Mouse (Mus musculus) limb, embryonic 13.5 days (tissue): ENCODE data around the gene Ptges2. TPM values are rescaled to one million over a fixed set of nuclear protein-coding genes. Genes with fewer than 3 reads are reported as not detected.

Experiments
- ATAC-seq: fragments of 200-750 bp; cut with Nextera tagmentation; 2 replicates; pipeline ENCODE4 v1.8.0; 2017; ENCODE audit warnings: low read depth, moderate number of reproducible peaks, moderate TSS enrichment; ENCODE audit not compliant: low FRiP score
- H3K27ac ChIP-seq: fragments of 300-500 bp; sonication (generic); 2 replicates; pipeline ENCODE4 v1.5.1; 2015; ENCODE audit warnings: inconsistent platforms, mild to moderate bottlenecking, moderate library complexity
- H3K27me3 ChIP-seq: fragments of 300-500 bp; sonication (generic); 2 replicates; pipeline ENCODE4 v1.6.1; 2015; ENCODE audit warnings: mild to moderate bottlenecking, inconsistent platforms
- H3K36me3 ChIP-seq: fragments of 300-500 bp; sonication (generic); 2 replicates; pipeline ENCODE4 v1.6.1; 2015; ENCODE audit warnings: inconsistent platforms, mild to moderate bottlenecking, moderate library complexity
- H3K4me1 ChIP-seq: fragments of 300-500 bp; sonication (generic); 2 replicates; pipeline ENCODE4 v1.6.1; 2015; ENCODE audit warnings: inconsistent platforms
- H3K4me2 ChIP-seq: fragments of 300-500 bp; sonication (generic); replicated peaks from 2 replicates; pipeline ENCODE4 v1.6.1; 2015; ENCODE audit warnings: inconsistent platforms, mild to moderate bottlenecking, moderate library complexity
- H3K4me3 ChIP-seq: fragments of 300-500 bp; sonication (generic); 2 replicates; pipeline ENCODE4 v1.5.1; 2015; ENCODE audit warnings: moderate library complexity, mild to moderate bottlenecking, inconsistent platforms
- H3K9ac ChIP-seq: fragments of 300-500 bp; sonication (generic); 2 replicates; pipeline ENCODE4 v1.6.1; 2015; ENCODE audit warnings: mild to moderate bottlenecking, inconsistent platforms
- H3K9me3 ChIP-seq: fragments of 300-500 bp; sonication (generic); 2 replicates; pipeline ENCODE4 v1.6.1; 2016; ENCODE audit warnings: inconsistent platforms
- WGBS: fragments of 180-500 bp; shearing (Covaris S2); methylation state at CpG from one replicate; pipeline ENCODE4 v1.1.7; 2015; 5-methylcytosine and 5-hydroxymethylcytosine counted together
- polyA plus RNA-seq: library from polyadenylated mRNA; unstranded; fragments of >200 nt; fragmentation: Nextera tagmentation; extraction: Ambion mirVana; gene quantifications from 2 replicates; pipeline ENCODE4 v1.2.1, GENCODE M21; 2015

Ptges2 gene
- polyA plus RNA-seq = 29.8 and 30.1 TPM in 2 replicates

- H3K9ac ChIP-seq = peak within 1 kb of the TSS; percentile 90
- under 1% methylated on average over 31 of the region's 31 CpGs for WGBS
Observed at GRCm38 (mm10) chr2:32395484-32395945, at the start of gene Ptges2. TSS of gene Ptges2 (plus strand) at chr2:32395896.

GRCm38 (mm10) chr2:32347019-32347418 lies 48.7 kb upstream of the Ptges2 start:
- Histone ChIP-seq H3K9me3 (no peaks in the 10 kb centered on the region), H3K27me3 (no peaks in the 10 kb centered on the region), H3K4me1 (peaks cover 36% of the 10 kb centered on the region), H3K27ac (no peak overlapping the region), H3K4me2 (no peak overlapping the region), H3K4me3 (no peak overlapping the region), H3K9ac (no peak overlapping the region), H3K36me3 (peaks cover 42% of the 10 kb centered on the region)
- no peak for ATAC-seq
- 77% methylated on average over 6 of the region's 6 CpGs for WGBS

More at GRCm38 (mm10) chr2:32395484-32395945, at the start of gene Ptges2:
- Histone ChIP-seq H3K27me3 (no peaks in the 10 kb centered on the region), H3K4me2 (peak within 1 kb of the TSS; percentile 82), H3K4me1 (peaks cover 22% of the 10 kb centered on the region), H3K27ac (peak within 1 kb of the TSS; percentile 88), H3K4me3 (peak within 1 kb of the TSS; percentile 95), H3K9me3 (no peaks in the 10 kb centered on the region), H3K36me3 (peaks cover 23% of the 10 kb centered on the region)
- peak; percentile 93 for ATAC-seq

- Histone ChIP-seq H3K27ac (no peak overlapping the region), H3K27me3 (no peaks in the 10 kb centered on the region), H3K36me3 (peaks cover 42% of the 10 kb centered on the region), H3K9me3 (no peaks in the 10 kb centered on the region), H3K9ac (no peak overlapping the region), H3K4me2 (no peak overlapping the region), H3K4me3 (no peak overlapping the region), H3K4me1 (peaks cover 37% of the 10 kb centered on the region)
- WGBS = 84% methylated on average over 11 of the region's 11 CpGs
- ATAC-seq = no peak
Observed at GRCm38 (mm10) chr2:32348311-32348710, 47.4 kb upstream of the Ptges2 start.

GRCm38 (mm10) chr2:32349625-32350255 lies 46.0 kb upstream of the Ptges2 start:
- Histone ChIP-seq H3K27ac (no peak overlapping the region), H3K4me3 (no peak overlapping the region), H3K9me3 (no peaks in the 10 kb centered on the region), H3K36me3 (peaks cover 32% of the 10 kb centered on the region), H3K9ac (0 out of 2 replicates have a peak overlapping the region, but pooled peaks have one; percentile 91), H3K4me2 (no peak overlapping the region), H3K27me3 (no peaks in the 10 kb centered on the region), H3K4me1 (peaks cover 35% of the 10 kb centered on the region)
- 63% methylated on average over 8 of the region's 8 CpGs for WGBS
- ATAC-seq = no peak

GRCm38 (mm10) chr2:32350471-32351051 lies 45.1 kb upstream of the Ptges2 start:
- Histone ChIP-seq H3K36me3 (peaks cover 28% of the 10 kb centered on the region), H3K4me2 (peak overlapping the region; percentile 90), H3K4me1 (peaks cover 35% of the 10 kb centered on the region), H3K9ac (peak overlapping the region; percentile 91), H3K27ac (no peak overlapping the region), H3K9me3 (no peaks in the 10 kb centered on the region), H3K4me3 (0 out of 2 replicates have a peak overlapping the region, but pooled peaks have one; percentile 81), H3K27me3 (no peaks in the 10 kb centered on the region)
- ATAC-seq = no peak
- 52% methylated on average over 13 of the region's 13 CpGs for WGBS

GRCm38 (mm10) chr2:32351471-32351961 lies 44.2 kb upstream of the Ptges2 start:
- Histone ChIP-seq H3K4me1 (peaks cover 35% of the 10 kb centered on the region), H3K27ac (peak overlapping the region; percentile 81)
- 49% methylated on average over 9 of the region's 9 CpGs for WGBS

GRCm38 (mm10) chr2:32352151-32353006 lies 43.3 kb upstream of the Ptges2 start, which contains the start of gene Ciz1:
TSS of gene Ciz1 (plus strand) at chr2:32352327.
- peaks cover 16% of the 10 kb centered on the region for H3K36me3 ChIP-seq
- peak within 1 kb of the TSS; percentile 90 for H3K4me2 ChIP-seq
- H3K9ac ChIP-seq = peak within 1 kb of the TSS; percentile 91
- no peaks in the 10 kb centered on the region for H3K27me3 ChIP-seq
- H3K4me3 ChIP-seq = peak within 1 kb of the TSS; percentile 81
- H3K4me1 ChIP-seq = peaks cover 35% of the 10 kb centered on the region
- peak within 1 kb of the TSS; percentile 94 for H3K27ac ChIP-seq
- H3K9me3 ChIP-seq = no peaks in the 10 kb centered on the region
- peak; percentile 54; the same call in 1 of the 2 replicates for ATAC-seq
- WGBS = 0% methylated on average over 46 of the region's 52 CpGs

More at GRCm38 (mm10) chr2:32351471-32351961, 44.2 kb upstream of the Ptges2 start:
- Histone ChIP-seq H3K9me3 (no peaks in the 10 kb centered on the region), H3K27me3 (no peaks in the 10 kb centered on the region), H3K4me2 (peak overlapping the region; percentile 90), H3K4me3 (peak overlapping the region; percentile 81), H3K9ac (peak overlapping the region; percentile 91), H3K36me3 (peaks cover 23% of the 10 kb centered on the region)
- no peak for ATAC-seq

- peak within 1 kb of the TSS; percentile 91 for H3K9ac ChIP-seq
- peaks cover 35% of the 10 kb centered on the region for H3K4me1 ChIP-seq
- under 1% methylated on average over 63 of the region's 63 CpGs for WGBS
- H3K9me3 ChIP-seq = no peaks in the 10 kb centered on the region
- peak within 1 kb of the TSS; percentile 81 for H3K4me3 ChIP-seq
- peak within 1 kb of the TSS; percentile 90 for H3K4me2 ChIP-seq
- H3K36me3 ChIP-seq = peaks cover 11% of the 10 kb centered on the region
- peak; percentile 75 for ATAC-seq
- H3K27ac ChIP-seq = peak within 1 kb of the TSS; percentile 94
- H3K27me3 ChIP-seq = peaks cover 3% of the 10 kb centered on the region; the same call in 1 of the 2 replicates
Observed at GRCm38 (mm10) chr2:32353007-32353542, 42.6 kb upstream of the Ptges2 start, which contains the start of gene Dnm1. TSS of gene Dnm1 (minus strand) at chr2:32353338.

- H3K4me3 ChIP-seq = no peak overlapping the region
- H3K27me3 ChIP-seq = peaks cover 3% of the 10 kb centered on the region; the same call in 1 of the 2 replicates
- H3K4me1 ChIP-seq = peaks cover 35% of the 10 kb centered on the region
- H3K4me2 ChIP-seq = peak overlapping the region; percentile 90
- 58% methylated on average over 6 of the region's 6 CpGs for WGBS
- ATAC-seq = no peak
- peak overlapping the region; percentile 28; the same call in 1 of the 2 replicates for H3K27ac ChIP-seq
- peaks cover 3% of the 10 kb centered on the region; the same call in 1 of the 2 replicates for H3K36me3 ChIP-seq
- no peak overlapping the region for H3K9ac ChIP-seq
- no peaks in the 10 kb centered on the region for H3K9me3 ChIP-seq
Observed at GRCm38 (mm10) chr2:32353836-32354235, 41.9 kb upstream of the Ptges2 start.

GRCm38 (mm10) chr2:32354336-32354895 lies 41.3 kb upstream of the Ptges2 start:
- WGBS = 89% methylated on average over 3 of the region's 3 CpGs
- no peak for ATAC-seq
- H3K27ac ChIP-seq = no peak overlapping the region
- H3K27me3 ChIP-seq = peaks cover 3% of the 10 kb centered on the region; the same call in 1 of the 2 replicates
- H3K9ac ChIP-seq = no peak overlapping the region
- peaks cover 34% of the 10 kb centered on the region for H3K4me1 ChIP-seq
- no peak overlapping the region for H3K4me3 ChIP-seq
- no peaks in the 10 kb centered on the region for H3K9me3 ChIP-seq
- no peaks in the 10 kb centered on the region; the same call in 1 of the 2 replicates for H3K36me3 ChIP-seq
- H3K4me2 ChIP-seq = no peak overlapping the region

GRCm38 (mm10) chr2:32356216-32356615 lies 39.5 kb upstream of the Ptges2 start:
- no peak overlapping the region for H3K4me3 ChIP-seq
- H3K27ac ChIP-seq = no peak overlapping the region
- H3K9me3 ChIP-seq = no peaks in the 10 kb centered on the region
- peaks cover 6% of the 10 kb centered on the region for H3K27me3 ChIP-seq
- no peak overlapping the region for H3K9ac ChIP-seq
- no peak for ATAC-seq
- H3K36me3 ChIP-seq = no peaks in the 10 kb centered on the region
- WGBS = 71% methylated on average over 10 of the region's 10 CpGs
- H3K4me1 ChIP-seq = peaks cover 24% of the 10 kb centered on the region
- no peak overlapping the region for H3K4me2 ChIP-seq
